Mouse (Mus musculus) forelimb bud, embryonic 11.5 days (tissue): ENCODE data around the gene Katnb1.

ENCODE experiments used
- DNase-seq: peaks from one replicate; pipeline ENCODE4 v3.0.0-alpha.2; 2012; ENCODE audit warnings: low read depth, low spot score

Gene Katnb1

GRCm38 (mm10) chr8:95139051-95139365, 58.0 kb downstream of the Katnb1 start:
- DNase-seq, result no peak

GRCm38 (mm10) chr8:95140555-95140954, 59.6 kb downstream of the Katnb1 start:
- DNase-seq, result no peak

- DNase-seq, result no peak
These were observed 60.0 kb downstream of the Katnb1 start for GRCm38 (mm10) chr8:95141026-95141425.

- no peak for DNase-seq
These were observed 60.6 kb downstream of the Katnb1 start for GRCm38 (mm10) chr8:95141469-95142074.

GRCm38 (mm10) chr8:95142075-95142831, 61.3 kb downstream of the Katnb1 start:
- DNase-seq, result peak; percentile 42

- DNase-seq, result no peak
These were observed 62.2 kb downstream of the Katnb1 start for GRCm38 (mm10) chr8:95142985-95143804.

- DNase-seq, result no peak
These were observed 63.0 kb downstream of the Katnb1 start for GRCm38 (mm10) chr8:95143805-95144630.

GRCm38 (mm10) chr8:95144631-95145015, 63.6 kb downstream of the Katnb1 start:
- no peak for DNase-seq

DNA sequence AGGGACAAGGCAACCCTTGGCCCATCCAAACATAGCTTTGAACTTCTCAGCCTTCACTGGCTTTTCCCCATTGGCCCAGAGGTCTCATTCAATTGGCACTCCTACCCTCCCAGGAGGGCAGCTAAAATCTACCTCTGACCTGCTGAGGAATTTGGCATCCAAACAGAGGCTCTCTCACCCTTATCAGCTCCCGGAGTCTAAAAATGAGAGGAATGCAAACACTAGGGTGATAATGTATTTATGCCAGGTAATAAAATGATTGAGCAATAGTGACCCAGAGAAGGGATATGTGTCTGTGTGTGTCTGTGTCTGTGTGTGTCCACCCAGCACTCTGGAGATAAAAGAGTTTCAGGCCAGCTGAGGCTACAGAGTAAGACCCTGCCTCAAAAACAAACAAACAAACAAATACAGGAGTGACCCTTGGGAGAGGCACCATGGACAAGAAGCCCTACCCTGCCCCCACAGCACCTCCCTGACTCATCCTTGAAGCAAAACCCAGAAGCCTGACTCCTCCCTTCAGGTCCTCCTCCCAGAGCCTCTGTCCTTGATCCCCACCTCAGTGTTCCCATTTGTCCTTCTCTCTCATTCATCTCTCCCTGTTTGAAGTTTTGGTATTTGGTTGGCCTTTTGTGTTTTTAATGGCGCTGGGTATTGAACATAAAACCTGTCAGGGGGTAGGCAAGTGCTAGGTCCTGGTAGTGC, 65.2 kb downstream of the Katnb1 start:
- no peak for DNase-seq

GRCm38 (mm10) chr8:95146846-95147245, 65.9 kb downstream of the Katnb1 start:
- no peak for DNase-seq

DNA sequence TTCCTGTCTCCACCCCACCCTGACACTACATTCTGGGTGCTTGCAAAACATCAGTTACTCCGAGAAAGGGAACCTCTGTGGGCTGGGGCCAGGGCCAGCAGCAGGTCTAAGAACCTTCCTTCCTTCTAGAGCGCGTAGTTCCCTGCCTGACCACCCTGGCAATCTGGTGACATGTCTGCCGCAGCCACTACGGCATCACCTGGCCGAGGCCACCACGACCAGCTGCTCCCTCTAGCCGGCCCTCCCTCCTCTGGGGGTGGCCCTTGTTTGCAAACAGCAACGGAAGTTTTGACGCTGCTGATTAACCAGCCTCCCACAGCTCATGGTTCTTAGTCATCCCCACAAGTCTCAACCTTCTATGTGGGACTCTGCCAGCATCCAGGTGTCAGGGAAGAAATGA, 68.4 kb downstream of the Katnb1 start:
- no peak for DNase-seq

DNA sequence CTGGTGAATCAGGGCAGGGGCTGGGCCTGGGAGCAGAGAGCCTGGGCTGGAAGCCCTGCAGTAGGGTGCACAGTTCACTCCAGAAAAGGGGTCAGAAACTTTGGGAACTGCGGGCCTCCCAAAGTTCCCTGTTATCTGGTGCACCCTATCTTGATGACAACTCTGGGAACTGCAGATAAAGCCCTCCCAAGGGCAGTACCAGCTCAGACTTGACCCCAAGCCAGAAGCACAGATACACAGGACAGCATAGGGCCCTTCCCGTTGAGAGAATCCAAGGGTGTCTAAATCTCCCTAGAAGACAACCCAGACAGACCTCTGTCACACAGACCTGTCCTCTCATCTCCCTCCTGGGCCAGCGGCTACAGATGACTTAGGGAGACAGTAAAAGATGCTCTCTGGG, 69.6 kb downstream of the Katnb1 start:
- DNase-seq, result no peak
